Mouse (Mus musculus) hematopoietic stem cell, adult 5-6 weeks (primary cell): ENCODE data around the gene Foxk1. TPM values are rescaled to one million over a fixed set of nuclear protein-coding genes. Genes with fewer than 3 reads are reported as not detected.

Source experiments
- ATAC-seq, 2 experiments: fragments of 125-278 bp in 1 of 2; replicated peaks in 1 of 2; 2 replicates each; pipeline ENCODE4 v1.8.0; 2016 to 2017; ENCODE audit warnings: inconsistent platforms in 2 of 2, mild to moderate bottlenecking in 2 of 2, moderate number of reproducible peaks in 2 of 2, low read depth in 1 of 2, moderate TSS enrichment in 1 of 2; ENCODE audit not compliant: low FRiP score in 2 of 2, poor library complexity in 2 of 2, severe bottlenecking in 2 of 2, insufficient read depth in 1 of 2, low TSS enrichment in 1 of 2
- total RNA-seq: library from RNA; stranded (forward); fragments of 172-1452, 232-1000 nt; gene quantifications from 2 replicates; pipeline ENCODE4 v1.2.3, GENCODE M21; 2017

The Foxk1 gene
- total RNA-seq, 1 experiment from 2014 or later = 8.8 TPM

DNA sequence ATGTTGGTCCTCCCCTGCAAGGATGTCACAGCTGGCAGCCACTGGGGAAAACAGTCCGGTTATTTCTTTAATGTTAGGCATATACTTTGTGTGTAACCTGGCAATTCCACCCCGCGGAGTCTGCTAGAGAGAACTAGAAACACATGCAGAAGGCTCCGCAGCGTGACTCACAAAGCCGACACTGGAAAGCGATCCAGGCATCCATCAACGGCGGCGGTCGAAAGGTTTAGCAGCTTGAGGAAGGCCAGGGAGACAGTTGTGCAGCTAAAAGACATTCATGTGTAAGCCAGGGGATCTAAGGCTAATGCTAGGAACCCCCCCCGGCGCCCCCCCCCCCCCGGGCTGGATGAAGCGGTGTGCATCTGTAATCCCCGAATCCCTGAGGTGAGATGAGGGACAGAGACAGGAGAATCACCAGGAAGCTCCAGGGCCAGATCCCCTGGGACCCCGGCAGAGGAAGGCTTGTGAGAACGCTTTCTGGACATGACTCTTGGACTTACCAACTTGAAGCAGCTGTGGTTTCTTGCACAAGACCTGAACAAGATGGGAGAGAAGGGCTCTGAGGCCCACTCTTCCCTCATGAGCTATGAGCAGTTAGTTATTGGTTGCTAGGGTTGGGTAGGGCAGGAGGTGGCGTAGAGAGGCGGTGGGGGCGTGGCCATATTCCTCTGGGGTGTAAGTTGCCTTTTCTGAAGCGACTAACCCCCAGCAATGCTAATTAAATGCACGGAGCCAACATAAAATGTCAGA lies 16.2 kb upstream of the Foxk1 start:
- peak in 1 of 2 experiments; percentile 51; a peak in 1 of 4 replicates for ATAC-seq

DNA sequence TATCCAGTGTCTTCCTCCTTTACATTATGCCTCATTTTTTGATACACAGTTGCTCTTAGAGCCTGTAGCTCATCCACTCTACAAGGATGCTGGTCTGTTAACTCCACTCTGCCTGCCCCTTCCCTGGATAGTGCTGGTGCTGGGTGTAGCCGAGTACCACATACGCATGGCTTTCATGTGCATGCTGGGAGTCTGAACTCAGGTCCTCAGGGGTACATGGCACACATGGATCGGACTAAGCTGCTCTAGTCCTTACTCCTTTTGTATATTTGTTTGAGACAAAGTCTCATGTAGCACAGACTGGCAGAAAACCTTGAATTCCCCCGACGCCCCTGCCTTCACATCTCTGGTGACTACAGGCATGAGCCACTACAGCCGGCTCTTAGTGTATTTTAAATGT lies 15.0 kb upstream of the Foxk1 start:
- no peak for ATAC-seq

GRCm38 (mm10) chr5:142386784-142387680 lies 14.3 kb upstream of the Foxk1 start:
- ATAC-seq = peak in 1 of 2 experiments; percentile 27; a peak in 1 of 4 replicates

GRCm38 (mm10) chr5:142387716-142388115 lies 13.6 kb upstream of the Foxk1 start:
- peak in 1 of 2 experiments; percentile 23; a peak in 1 of 4 replicates for ATAC-seq

DNA sequence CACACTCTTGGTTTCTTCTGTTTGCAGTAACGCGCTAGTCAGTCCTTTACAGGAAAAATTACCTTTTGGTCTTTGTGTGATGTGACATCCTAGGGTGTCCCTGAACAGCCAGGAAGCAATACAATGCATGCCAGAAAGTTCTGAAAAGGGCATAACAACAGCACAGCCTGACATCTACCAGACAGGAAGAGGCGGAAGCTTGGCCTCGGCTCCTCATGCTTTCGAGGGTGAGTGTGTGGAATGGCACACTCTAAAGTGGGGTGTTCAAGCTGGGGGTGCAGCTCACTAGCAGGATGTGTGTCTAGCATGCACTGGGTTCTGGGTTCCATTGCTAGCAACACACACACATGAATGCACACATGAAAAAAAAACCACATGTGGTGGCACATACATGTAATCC lies 9.6 kb upstream of the Foxk1 start:
- ATAC-seq = no peak

GRCm38 (mm10) chr5:142394602-142395252 lies 6.6 kb upstream of the Foxk1 start:
- ATAC-seq = no peak

GRCm38 (mm10) chr5:142395909-142396308 lies 5.4 kb upstream of the Foxk1 start:
- no peak for ATAC-seq

GRCm38 (mm10) chr5:142400181-142400883 lies 965 bp upstream of the Foxk1 start:
- ATAC-seq = peak in 1 of 2 experiments; percentile 51; a peak in 2 of 4 replicates

GRCm38 (mm10) chr5:142401641-142402625 lies 636 bp downstream of the Foxk1 start:
- ATAC-seq = peak in 1 of 2 experiments; percentile 10; a peak in 2 of 4 replicates

- no peak for ATAC-seq
Observed at GRCm38 (mm10) chr5:142403694-142404093, 2.4 kb downstream of the Foxk1 start.

- no peak for ATAC-seq
Observed at GRCm38 (mm10) chr5:142404307-142404706, 3.0 kb downstream of the Foxk1 start.

DNA sequence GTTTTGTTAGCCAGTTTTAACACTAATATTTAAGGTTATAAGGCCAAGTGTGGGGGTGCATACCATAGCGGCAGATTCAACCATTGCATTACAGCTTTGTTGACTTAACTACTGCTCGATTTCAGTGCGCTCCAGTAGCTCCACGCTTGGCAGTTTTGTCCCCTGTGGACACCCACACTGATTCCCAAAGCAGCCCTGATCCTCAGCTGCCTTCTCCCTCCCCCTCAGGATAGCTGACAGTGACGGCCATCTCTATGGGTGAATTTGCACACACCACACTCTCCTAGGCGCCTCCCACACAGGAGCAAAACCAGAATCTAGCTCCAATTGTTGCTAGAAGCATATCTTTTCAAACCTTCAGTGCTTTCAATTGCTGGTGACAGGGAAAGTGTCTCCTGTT lies 4.1 kb downstream of the Foxk1 start:
- no peak for ATAC-seq

- ATAC-seq = no peak
Observed at GRCm38 (mm10) chr5:142406401-142406800, 5.1 kb downstream of the Foxk1 start.

- no peak for ATAC-seq
Observed at GRCm38 (mm10) chr5:142406937-142407336, 5.6 kb downstream of the Foxk1 start.

DNA sequence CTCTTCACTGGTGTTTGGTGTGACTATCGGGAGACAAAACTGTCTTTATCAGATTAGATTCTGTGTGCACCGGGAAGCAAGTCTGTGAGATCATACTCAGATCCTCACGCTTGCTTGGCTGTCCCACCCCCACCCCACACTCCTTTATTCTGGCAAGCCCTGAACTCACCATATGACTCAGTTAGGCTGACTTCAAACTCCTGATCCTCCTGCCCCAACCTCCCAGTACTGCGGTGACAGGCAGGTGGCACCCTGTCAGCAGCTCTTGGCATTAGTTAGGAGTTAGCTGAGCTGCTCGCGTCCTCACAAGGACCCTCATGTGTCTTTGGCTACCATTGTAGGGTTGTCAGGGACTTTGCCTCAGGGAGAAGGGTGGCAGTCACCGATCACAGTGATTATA lies 6.1 kb downstream of the Foxk1 start:
- ATAC-seq = no peak

GRCm38 (mm10) chr5:142409169-142409568 lies 7.9 kb downstream of the Foxk1 start:
- ATAC-seq = no peak
